Mouse (Mus musculus): ENCODE measurements around the gene Gm13090. TPM values are rescaled to one million over a fixed set of nuclear protein-coding genes. Genes with fewer than 3 reads are reported as not detected.

The Gm13090 gene
- polyA plus RNA-seq, 1 experiment from 2014 or later = not detected

DNA sequence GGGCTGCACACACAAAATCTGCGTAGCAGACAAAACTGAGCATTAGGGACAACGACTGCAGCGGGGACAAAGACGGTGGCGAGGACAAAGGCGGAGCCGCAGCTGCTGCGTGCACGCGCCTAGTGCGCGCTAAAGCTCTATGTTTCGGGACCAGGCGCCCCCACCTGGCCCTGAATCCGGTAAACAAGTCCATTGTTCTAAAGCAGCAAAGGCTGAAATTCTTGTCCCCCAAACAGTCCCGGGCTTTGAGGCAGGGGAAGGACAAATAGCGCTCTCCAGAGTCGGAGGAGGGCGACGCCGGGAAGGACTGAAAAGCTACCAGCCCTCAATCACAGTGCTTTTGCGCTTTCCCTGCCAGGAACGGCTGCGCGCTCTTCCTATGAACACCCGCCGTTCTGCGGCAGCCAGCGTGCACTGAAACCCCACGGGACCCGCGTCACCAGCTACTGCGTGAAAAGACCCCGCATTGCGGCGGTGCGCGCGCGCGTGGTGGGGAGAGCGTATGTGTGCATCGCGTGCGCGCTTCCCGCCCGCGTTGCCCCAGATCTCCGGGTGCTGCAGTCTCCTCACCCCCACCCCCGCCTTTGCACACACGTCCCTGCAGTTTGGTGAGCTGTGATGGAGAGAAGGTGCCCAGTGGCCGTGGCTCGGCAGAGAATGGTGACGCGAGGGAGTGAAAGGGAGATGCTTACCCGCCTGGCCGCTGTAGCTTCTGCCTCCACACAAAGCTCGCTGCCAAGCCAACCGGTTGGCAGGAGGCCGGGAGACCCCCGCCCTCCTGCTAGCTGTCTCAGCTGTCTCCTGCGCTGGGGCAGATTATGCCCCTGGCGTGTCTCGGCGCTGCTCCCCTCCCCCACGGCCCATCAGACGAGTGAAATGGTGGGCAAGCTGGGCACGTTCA is 39.5 kb downstream of the Gm13090 start:
- Histone ChIP-seq H3K36me3 (ENCODE audit: control insufficient read depth, insufficient read depth, low read length) (no peaks in the 10 kb centered on the region), H3K27me3 (replicated peaks; ENCODE audit: control insufficient read depth, insufficient read depth, low read length) (peaks cover 35% of the 10 kb centered on the region), H3K4me1 (replicated peaks; ENCODE audit: control insufficient read depth, insufficient read depth, low read length) (0 out of 2 replicates have a peak, but pooled peaks cover 3% of the 10 kb centered on the region), H3K4me2 (peak overlapping the region; percentile 75), H3K9me3 (ENCODE audit: control insufficient read depth, low read length) (no peaks in the 10 kb centered on the region), H3K9ac (ENCODE audit: low read depth, low read length) (peak overlapping the region; percentile 62), H3K27ac (ENCODE audit: low read depth, low read length) (no peak overlapping the region), H3K4me3 (ENCODE audit: low read depth, low read length) (peak overlapping the region; percentile 52)
- WGBS = 2% methylated on average over 69 of the region's 69 CpGs
- ATAC-seq (replicated peaks; ENCODE audit: low FRiP score) (no peak), DNase-seq (ENCODE audit: low spot score) (peak; percentile 54)

DNA sequence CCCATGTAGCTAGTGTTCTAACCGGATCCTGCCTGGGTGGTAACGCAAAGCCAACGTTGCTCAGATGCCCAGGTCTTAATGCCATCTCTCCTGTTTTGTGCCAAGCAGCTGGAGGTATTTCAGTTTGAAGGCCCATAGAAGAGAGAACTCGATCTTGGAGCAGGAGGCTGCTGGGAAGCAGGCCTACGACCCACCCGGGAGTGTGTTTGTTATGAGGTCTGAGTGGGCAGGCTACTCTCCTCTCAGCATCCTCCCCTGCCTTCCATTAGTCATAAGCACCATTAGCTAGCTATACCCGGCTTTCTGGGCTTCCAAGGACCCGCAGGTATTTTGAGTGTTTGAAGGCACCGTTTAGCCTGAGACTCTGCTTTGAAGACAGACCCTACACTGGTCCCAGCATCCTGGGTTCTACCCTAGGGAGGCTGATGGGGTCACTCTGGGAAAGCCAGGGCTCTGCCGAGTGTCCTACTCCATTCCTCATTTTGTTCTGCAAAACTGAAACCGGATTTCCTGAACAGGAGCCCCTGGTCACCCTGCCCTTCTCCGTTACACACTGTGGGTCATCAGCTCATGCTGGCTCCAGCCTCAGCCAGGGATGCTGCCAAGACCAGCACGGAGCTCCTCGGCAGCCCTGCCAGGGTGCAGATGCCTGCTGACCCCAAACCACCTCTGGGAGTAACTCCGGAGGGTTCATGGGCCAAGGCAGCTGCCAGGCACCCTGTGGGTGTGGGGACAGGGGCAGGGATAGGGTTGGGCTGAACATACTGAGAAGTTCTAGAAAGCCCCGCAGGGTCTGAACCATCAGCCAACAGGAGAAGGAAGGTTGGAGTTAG is 40.6 kb downstream of the Gm13090 start:
- no peaks in the 10 kb centered on the region for H3K36me3 ChIP-seq (ENCODE audit: control insufficient read depth, insufficient read depth, low read length)
- 0 out of 2 replicates have a peak, but pooled peaks cover 3% of the 10 kb centered on the region for H3K4me1 ChIP-seq (replicated peaks; ENCODE audit: control insufficient read depth, insufficient read depth, low read length)
- WGBS = 64% methylated on average over 16 of the region's 16 CpGs
- no peaks in the 10 kb centered on the region for H3K9me3 ChIP-seq (ENCODE audit: control insufficient read depth, low read length)
- H3K27me3 ChIP-seq (replicated peaks; ENCODE audit: control insufficient read depth, insufficient read depth, low read length) = peaks cover 35% of the 10 kb centered on the region
- no peak overlapping the region for H3K9ac ChIP-seq (ENCODE audit: low read depth, low read length)
- no peak overlapping the region for H3K27ac ChIP-seq (ENCODE audit: low read depth, low read length)
- DNase-seq (ENCODE audit: low spot score) = no peak
- H3K4me3 ChIP-seq (ENCODE audit: low read depth, low read length) = no peak overlapping the region
- H3K4me2 ChIP-seq = peak overlapping the region; percentile 75
- ATAC-seq (replicated peaks; ENCODE audit: low FRiP score) = no peak

DNA sequence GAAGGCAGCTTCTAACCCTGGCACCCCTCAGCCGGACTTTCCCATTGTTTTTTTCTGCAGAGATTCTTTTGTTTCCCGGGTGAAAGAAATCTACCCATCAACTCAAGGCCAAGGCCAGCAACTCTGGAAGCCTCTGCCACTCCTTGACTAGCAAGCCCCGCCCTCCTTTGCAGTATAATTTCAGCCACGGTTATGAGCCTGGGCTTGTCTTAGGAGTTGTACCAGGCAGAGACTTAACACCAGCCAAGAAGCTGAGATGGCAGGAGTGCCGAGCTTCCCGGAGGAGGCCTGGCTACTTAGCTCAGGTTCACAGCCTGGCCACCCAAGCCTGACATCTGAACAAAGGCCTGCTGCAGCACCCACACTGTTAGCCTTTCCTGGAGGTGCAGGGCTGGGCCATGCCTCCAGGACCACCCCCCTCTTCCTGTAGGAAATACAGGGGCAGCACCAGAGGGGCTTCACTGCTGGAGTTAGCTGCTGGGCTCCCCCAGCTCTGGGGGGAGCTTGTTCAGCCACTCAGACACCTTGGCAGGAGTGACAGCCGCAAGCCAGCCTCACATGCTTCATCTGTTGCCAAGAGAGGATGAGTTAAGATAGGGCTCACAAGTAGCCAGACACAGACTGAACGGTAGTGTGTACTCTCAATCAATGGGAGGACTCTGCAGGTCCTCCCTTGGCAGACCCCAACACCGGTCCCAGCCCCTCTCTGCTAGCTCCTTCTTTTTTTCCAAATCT is 41.6 kb downstream of the Gm13090 start:
- Histone ChIP-seq H3K9me3 (ENCODE audit: control insufficient read depth, low read length) (no peaks in the 10 kb centered on the region), H3K27ac (ENCODE audit: low read depth, low read length) (no peak overlapping the region), H3K4me3 (ENCODE audit: low read depth, low read length) (no peak overlapping the region), H3K9ac (ENCODE audit: low read depth, low read length) (no peak overlapping the region), H3K36me3 (ENCODE audit: control insufficient read depth, insufficient read depth, low read length) (no peaks in the 10 kb centered on the region), H3K27me3 (replicated peaks; ENCODE audit: control insufficient read depth, insufficient read depth, low read length) (peaks cover 35% of the 10 kb centered on the region), H3K4me1 (replicated peaks; ENCODE audit: control insufficient read depth, insufficient read depth, low read length) (0 out of 2 replicates have a peak, but pooled peaks cover 3% of the 10 kb centered on the region), H3K4me2 (no peak overlapping the region)
- 61% methylated on average over 9 of the region's 9 CpGs for WGBS
- DNase-seq (ENCODE audit: low spot score) (no peak), ATAC-seq (replicated peaks; ENCODE audit: low FRiP score) (no peak)

DNA sequence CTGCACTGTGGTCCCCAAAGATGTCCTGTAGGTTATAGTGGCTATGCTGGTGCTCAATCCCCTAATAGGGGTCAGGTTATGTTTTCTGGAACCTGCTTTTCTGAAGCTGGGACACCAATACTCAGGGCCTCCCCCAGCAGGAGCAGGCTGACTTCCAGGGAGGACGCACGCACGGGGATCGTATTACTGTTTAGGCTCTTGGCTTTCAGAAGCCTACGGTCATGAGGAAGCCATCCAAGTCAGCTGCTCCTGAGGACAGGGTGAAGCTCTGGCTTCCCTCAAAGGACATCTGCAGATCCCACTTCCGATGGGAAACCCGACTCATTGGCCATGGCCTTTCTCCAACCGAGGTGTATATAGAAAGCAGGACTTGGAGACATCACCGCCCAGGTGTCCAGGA is 43.1 kb downstream of the Gm13090 start:
- WGBS = 69% methylated on average over 9 of the region's 9 CpGs
- H3K4me3 ChIP-seq (ENCODE audit: low read depth, low read length) = no peak overlapping the region
- 0 out of 2 replicates have a peak, but pooled peaks cover 3% of the 10 kb centered on the region for H3K4me1 ChIP-seq (replicated peaks; ENCODE audit: control insufficient read depth, insufficient read depth, low read length)
- no peak overlapping the region for H3K9ac ChIP-seq (ENCODE audit: low read depth, low read length)
- no peaks in the 10 kb centered on the region for H3K9me3 ChIP-seq (ENCODE audit: control insufficient read depth, low read length)
- ATAC-seq (replicated peaks; ENCODE audit: low FRiP score) (no peak), DNase-seq (ENCODE audit: low spot score) (no peak)
- H3K4me2 ChIP-seq = no peak overlapping the region
- H3K27ac ChIP-seq (ENCODE audit: low read depth, low read length) = no peak overlapping the region
- H3K27me3 ChIP-seq (replicated peaks; ENCODE audit: control insufficient read depth, insufficient read depth, low read length) = peaks cover 35% of the 10 kb centered on the region
- H3K36me3 ChIP-seq (ENCODE audit: control insufficient read depth, insufficient read depth, low read length) = no peaks in the 10 kb centered on the region

DNA sequence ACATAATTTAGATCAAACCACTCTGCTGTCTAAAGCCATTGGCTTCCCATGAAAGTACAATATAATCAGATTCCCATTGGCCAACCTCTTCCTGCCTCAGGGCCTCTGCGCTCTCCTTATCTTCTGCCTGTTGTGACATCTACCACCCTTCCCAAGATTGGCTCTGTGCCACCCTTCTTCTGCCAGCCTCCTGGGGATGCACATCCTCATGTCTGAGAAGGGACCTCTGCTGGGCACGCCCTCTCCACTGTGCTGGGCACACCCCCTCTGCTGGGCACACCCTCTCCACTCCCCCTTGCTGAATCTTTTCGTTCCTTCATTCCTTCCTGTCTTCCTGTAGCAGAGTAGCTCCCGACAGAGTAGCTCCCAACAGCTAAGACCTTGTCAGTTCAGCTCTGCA is 44.4 kb downstream of the Gm13090 start:
- Histone ChIP-seq H3K4me2 (no peak overlapping the region), H3K9me3 (ENCODE audit: control insufficient read depth, low read length) (no peaks in the 10 kb centered on the region), H3K27ac (ENCODE audit: low read depth, low read length) (no peak overlapping the region), H3K4me1 (replicated peaks; ENCODE audit: control insufficient read depth, insufficient read depth, low read length) (no peaks in the 10 kb centered on the region), H3K4me3 (ENCODE audit: low read depth, low read length) (no peak overlapping the region), H3K9ac (ENCODE audit: low read depth, low read length) (no peak overlapping the region), H3K27me3 (replicated peaks; ENCODE audit: control insufficient read depth, insufficient read depth, low read length) (peaks cover 28% of the 10 kb centered on the region), H3K36me3 (ENCODE audit: control insufficient read depth, insufficient read depth, low read length) (no peaks in the 10 kb centered on the region)
- ATAC-seq (replicated peaks; ENCODE audit: low FRiP score) (no peak), DNase-seq (ENCODE audit: low spot score) (no peak)
- WGBS = 60% methylated on average over 4 of the region's 4 CpGs

DNA sequence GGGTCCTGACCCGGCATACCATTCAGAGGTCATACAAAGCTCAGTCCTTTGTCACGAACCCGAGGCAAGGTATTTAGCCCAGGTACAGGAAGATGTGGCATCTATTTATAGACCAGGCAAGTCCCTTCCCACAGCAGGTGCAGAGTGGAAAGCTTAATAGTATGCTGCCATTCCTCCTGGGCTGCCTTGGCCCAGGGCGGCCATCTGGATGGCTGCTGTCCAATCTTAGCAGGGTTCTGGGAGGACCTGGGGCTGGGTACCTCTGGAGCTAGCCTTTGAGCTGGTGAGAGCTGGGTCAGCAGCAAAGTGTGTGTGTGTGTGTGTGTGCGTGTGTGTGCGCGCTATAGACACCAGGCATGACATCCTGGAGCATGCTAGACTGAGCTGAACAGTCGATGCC is 46.1 kb downstream of the Gm13090 start:
- no peak overlapping the region for H3K27ac ChIP-seq (ENCODE audit: low read depth, low read length)
- 0 out of 2 replicates have a peak, but pooled peaks cover 2% of the 10 kb centered on the region for H3K4me1 ChIP-seq (replicated peaks; ENCODE audit: control insufficient read depth, insufficient read depth, low read length)
- no peaks in the 10 kb centered on the region for H3K9me3 ChIP-seq (ENCODE audit: control insufficient read depth, low read length)
- H3K4me3 ChIP-seq (ENCODE audit: low read depth, low read length) = no peak overlapping the region
- peaks cover 23% of the 10 kb centered on the region for H3K27me3 ChIP-seq (replicated peaks; ENCODE audit: control insufficient read depth, insufficient read depth, low read length)
- H3K4me2 ChIP-seq = no peak overlapping the region
- ATAC-seq (replicated peaks; ENCODE audit: low FRiP score) = no peak
- 77% methylated on average over 8 of the region's 8 CpGs for WGBS
- DNase-seq (ENCODE audit: low spot score) = no peak
- no peak overlapping the region for H3K9ac ChIP-seq (ENCODE audit: low read depth, low read length)
- no peaks in the 10 kb centered on the region for H3K36me3 ChIP-seq (ENCODE audit: control insufficient read depth, insufficient read depth, low read length)

DNA sequence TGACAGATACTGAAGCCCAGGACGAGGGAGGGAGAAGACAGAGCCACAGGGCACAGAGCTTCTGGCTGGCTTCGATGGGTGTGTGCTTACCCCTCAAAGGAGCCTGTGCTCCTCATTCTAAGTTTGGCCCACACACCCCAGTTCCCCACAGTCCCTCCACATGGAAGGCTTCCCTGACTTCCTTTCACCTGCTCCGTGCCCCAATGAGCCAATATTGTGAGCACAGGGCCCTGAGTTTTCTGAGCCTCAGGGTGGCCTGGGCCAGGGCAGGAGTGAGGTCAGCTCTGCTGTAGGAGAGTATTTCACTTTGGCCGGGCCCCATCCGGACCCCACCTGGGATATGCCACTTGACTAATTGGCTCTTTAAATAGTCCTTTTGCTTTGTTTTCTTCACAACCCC is 48.3 kb downstream of the Gm13090 start:
- H3K4me2 ChIP-seq = no peak overlapping the region
- H3K4me1 ChIP-seq (replicated peaks; ENCODE audit: control insufficient read depth, insufficient read depth, low read length) = 0 out of 2 replicates have a peak, but pooled peaks cover 4% of the 10 kb centered on the region
- DNase-seq (ENCODE audit: low spot score) = no peak
- H3K27ac ChIP-seq (ENCODE audit: low read depth, low read length) = no peak overlapping the region
- no peaks in the 10 kb centered on the region for H3K9me3 ChIP-seq (ENCODE audit: control insufficient read depth, low read length)
- H3K9ac ChIP-seq (ENCODE audit: low read depth, low read length) = no peak overlapping the region
- WGBS = 55% methylated on average over 5 of the region's 5 CpGs
- H3K27me3 ChIP-seq (replicated peaks; ENCODE audit: control insufficient read depth, insufficient read depth, low read length) = peaks cover 24% of the 10 kb centered on the region
- H3K4me3 ChIP-seq (ENCODE audit: low read depth, low read length) = no peak overlapping the region
- no peak for ATAC-seq (replicated peaks; ENCODE audit: low FRiP score)
- H3K36me3 ChIP-seq (ENCODE audit: control insufficient read depth, insufficient read depth, low read length) = no peaks in the 10 kb centered on the region

DNA sequence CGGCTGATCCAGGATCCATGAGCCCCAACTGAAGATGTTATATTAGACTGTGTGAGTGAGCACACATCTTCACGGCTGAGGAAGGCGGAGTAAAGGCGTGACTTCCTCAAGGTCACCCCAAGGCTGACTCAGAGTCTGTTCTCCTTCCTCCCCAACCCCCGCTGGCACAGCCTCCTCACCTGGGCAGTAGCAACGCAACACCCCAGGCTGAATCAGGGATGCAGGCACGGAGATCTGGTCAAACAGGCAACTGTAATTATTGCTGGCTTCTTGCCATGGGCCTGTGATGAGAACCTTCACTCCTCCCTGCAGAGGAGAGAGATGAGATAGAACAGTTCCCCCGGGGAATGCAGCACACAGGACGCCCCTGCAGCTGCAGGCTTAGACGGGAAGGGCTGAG is 48.8 kb downstream of the Gm13090 start:
- no peak overlapping the region for H3K9ac ChIP-seq (ENCODE audit: low read depth, low read length)
- no peaks in the 10 kb centered on the region for H3K9me3 ChIP-seq (ENCODE audit: control insufficient read depth, low read length)
- no peak for DNase-seq (ENCODE audit: low spot score)
- H3K27me3 ChIP-seq (replicated peaks; ENCODE audit: control insufficient read depth, insufficient read depth, low read length) = peaks cover 24% of the 10 kb centered on the region
- no peak overlapping the region for H3K27ac ChIP-seq (ENCODE audit: low read depth, low read length)
- H3K4me1 ChIP-seq (replicated peaks; ENCODE audit: control insufficient read depth, insufficient read depth, low read length) = 0 out of 2 replicates have a peak, but pooled peaks cover 4% of the 10 kb centered on the region
- ATAC-seq (replicated peaks; ENCODE audit: low FRiP score) = no peak
- 30% methylated on average over 10 of the region's 10 CpGs for WGBS
- no peak overlapping the region for H3K4me3 ChIP-seq (ENCODE audit: low read depth, low read length)
- no peaks in the 10 kb centered on the region for H3K36me3 ChIP-seq (ENCODE audit: control insufficient read depth, insufficient read depth, low read length)
- no peak overlapping the region for H3K4me2 ChIP-seq
